Mouse (Mus musculus) layer of hippocampus, adult 9-10 months (tissue): ENCODE results near the gene Adamts13.

Source experiments
- DNase-seq: peaks from one replicate; pipeline ENCODE4 v3.0.0; 2022; ENCODE audit warnings: low spot score

The Adamts13 gene

GRCm38 (mm10) chr2:27037008-27037407 is 63.8 kb downstream of the Adamts13 start:
- no peak for DNase-seq

GRCm38 (mm10) chr2:27038596-27038995 is 65.4 kb downstream of the Adamts13 start:
- DNase-seq: peak; percentile 63

GRCm38 (mm10) chr2:27039286-27039685 is 66.1 kb downstream of the Adamts13 start:
- no peak for DNase-seq

GRCm38 (mm10) chr2:27042131-27042844 is 69.1 kb downstream of the Adamts13 start:
- DNase-seq: no peak

GRCm38 (mm10) chr2:27043461-27043860 is 70.2 kb downstream of the Adamts13 start:
- DNase-seq: peak; percentile 78

GRCm38 (mm10) chr2:27044166-27044565 is 71.0 kb downstream of the Adamts13 start:
- no peak for DNase-seq

GRCm38 (mm10) chr2:27044641-27045040 is 71.4 kb downstream of the Adamts13 start:
- no peak for DNase-seq

GRCm38 (mm10) chr2:27045979-27046770 is 73.0 kb downstream of the Adamts13 start:
- no peak for DNase-seq

GRCm38 (mm10) chr2:27049408-27049807 is 76.2 kb downstream of the Adamts13 start:
- no peak for DNase-seq

GRCm38 (mm10) chr2:27058251-27058650 is 85.0 kb downstream of the Adamts13 start:
- DNase-seq: no peak

- no peak for DNase-seq
Observed at GRCm38 (mm10) chr2:27058751-27059150, 85.5 kb downstream of the Adamts13 start.

GRCm38 (mm10) chr2:27059187-27059586 is 86.0 kb downstream of the Adamts13 start:
- DNase-seq: no peak
